Mouse (Mus musculus) myocyte (in vitro differentiated cells): ENCODE measurements around the gene Dirc2.

Experiments used
- CEBPB ChIP-seq: IDR thresholded peaks from 2 replicates; pipeline ENCODE4 v1.6.1; 2011; ENCODE audit warnings: mild to moderate bottlenecking, moderate library complexity; ENCODE audit not compliant: poor library complexity, insufficient read depth, severe bottlenecking
- E2F4 ChIP-seq: IDR thresholded peaks from one replicate; pipeline ENCODE4 v1.6.1; 2011; ENCODE audit warnings: mild to moderate bottlenecking, control low read depth, moderate library complexity; ENCODE audit not compliant: insufficient read depth
- MAX ChIP-seq: IDR thresholded peaks from one replicate; pipeline ENCODE4 v1.6.1; 2011; ENCODE audit warnings: low read depth, mild to moderate bottlenecking, control low read depth
- MYOD1 ChIP-seq, 3 experiments: IDR thresholded peaks; one replicate each; pipeline ENCODE4 v1.6.1; 2011; ENCODE audit warnings: control low read depth in 2 of 3, low read depth in 2 of 3, mild to moderate bottlenecking in 2 of 3, moderate library complexity in 1 of 3; ENCODE audit not compliant: insufficient read length in 2 of 3, control insufficient read depth in 1 of 3
- MYOG ChIP-seq, 3 experiments: IDR thresholded peaks; one replicate each; pipeline ENCODE4 v1.6.1; 2011; ENCODE audit warnings: control low read depth in 2 of 3, low read depth in 2 of 3, mild to moderate bottlenecking in 2 of 3; ENCODE audit not compliant: insufficient read length in 2 of 3, control insufficient read depth in 1 of 3, insufficient read depth in 1 of 3
- POLR2A ChIP-seq: IDR thresholded peaks from one replicate; pipeline ENCODE4 v1.6.1; 2011; ENCODE audit warnings: low read depth, mild to moderate bottlenecking, control low read depth, moderate library complexity; ENCODE audit not compliant: insufficient read length
- REST ChIP-seq: IDR thresholded peaks from one replicate; pipeline ENCODE4 v1.6.1; 2011; ENCODE audit warnings: mild to moderate bottlenecking, control low read depth, moderate library complexity; ENCODE audit not compliant: insufficient read depth, insufficient read length
- TCF12 ChIP-seq: IDR thresholded peaks from one replicate; pipeline ENCODE4 v1.6.1; 2011; ENCODE audit warnings: mild to moderate bottlenecking, control low read depth; ENCODE audit not compliant: poor library complexity, insufficient read depth, severe bottlenecking
- USF1 ChIP-seq: IDR thresholded peaks from one replicate; pipeline ENCODE4 v1.6.1; 2011; ENCODE audit warnings: low read depth, mild to moderate bottlenecking, control low read depth, moderate library complexity

- TF ChIP-seq POLR2A = no peak
- no peak for TF ChIP-seq MYOD1 (IDR thresholded peaks at IDR 0.05; ENCODE audit: control insufficient read depth in 1 of 3, insufficient read length in 2 of 3, low read depth in 2 of 3)
- TF ChIP-seq E2F4 = no peak
- TF ChIP-seq USF1 = no peak
- TF ChIP-seq CEBPB = no peak
- no peak for TF ChIP-seq TCF12
- no peak for TF ChIP-seq MYOG (IDR thresholded peaks at IDR 0.05; ENCODE audit: control insufficient read depth in 1 of 3, insufficient read depth in 1 of 3, insufficient read length in 2 of 3, low read depth in 2 of 3)
- TF ChIP-seq MAX = no peak
- TF ChIP-seq REST = no peak
These were observed 729 bp downstream of the Dirc2 start for GRCm38 (mm10) chr16:35768469-35768784.
